Mouse (Mus musculus) heart, embryonic 12.5 days (tissue): ENCODE data around the gene Ak2. TPM values are rescaled to one million over a fixed set of nuclear protein-coding genes. Genes with fewer than 3 reads are reported as not detected.

Experiments
- ATAC-seq: fragments of 200-750 bp; cut with Nextera tagmentation; 2 replicates; pipeline ENCODE4 v1.8.0; 2017; ENCODE audit warnings: moderate TSS enrichment, moderate library complexity; ENCODE audit not compliant: insufficient number of reproducible peaks, low FRiP score
- H3K27ac ChIP-seq: fragments of 300-500 bp; sonication (generic); 2 replicates; pipeline ENCODE4 v1.5.1; 2016; ENCODE audit warnings: mild to moderate bottlenecking, moderate library complexity; ENCODE audit not compliant: poor library complexity, severe bottlenecking
- H3K27me3 ChIP-seq: fragments of 300-500 bp; sonication (generic); replicated peaks from 2 replicates; pipeline ENCODE4 v1.6.1; 2016; ENCODE audit warnings: mild to moderate bottlenecking, moderate library complexity
- H3K36me3 ChIP-seq: fragments of 300-500 bp; sonication (generic); 2 replicates; pipeline ENCODE4 v1.6.1; 2016; ENCODE audit warnings: mild to moderate bottlenecking, moderate library complexity
- H3K4me1 ChIP-seq: fragments of 300-500 bp; sonication (generic); replicated peaks from 2 replicates; pipeline ENCODE4 v1.6.1; 2016; ENCODE audit warnings: mild to moderate bottlenecking
- H3K4me2 ChIP-seq: fragments of 300-500 bp; sonication (generic); 2 replicates; pipeline ENCODE4 v1.6.1; 2016; ENCODE audit warnings: mild to moderate bottlenecking, moderate library complexity
- H3K4me3 ChIP-seq: fragments of 300-500 bp; sonication (generic); 2 replicates; pipeline ENCODE4 v1.5.1; 2016; ENCODE audit warnings: mild to moderate bottlenecking
- H3K9ac ChIP-seq: fragments of 300-500 bp; sonication (generic); 2 replicates; pipeline ENCODE4 v1.6.1; 2016; ENCODE audit warnings: mild to moderate bottlenecking, moderate library complexity
- H3K9me3 ChIP-seq: fragments of 300-500 bp; sonication (generic); replicated peaks from 2 replicates; pipeline ENCODE4 v1.6.1; 2016; ENCODE audit warnings: mild to moderate bottlenecking, moderate library complexity
- WGBS: fragments of 180-500 bp; shearing (Covaris S2); methylation state at CpG from one replicate; pipeline ENCODE4 v1.1.7; 2016; 5-methylcytosine and 5-hydroxymethylcytosine counted together
- polyA plus RNA-seq: library from polyadenylated mRNA; unstranded; fragments of >200 nt; fragmentation: Nextera tagmentation; extraction: Ambion mirVana; gene quantifications from 2 replicates; pipeline ENCODE4 v1.2.1, GENCODE M21; 2016

Gene Ak2
- polyA plus RNA-seq, 1 experiment from 2014 or later, result 167 TPM

DNA sequence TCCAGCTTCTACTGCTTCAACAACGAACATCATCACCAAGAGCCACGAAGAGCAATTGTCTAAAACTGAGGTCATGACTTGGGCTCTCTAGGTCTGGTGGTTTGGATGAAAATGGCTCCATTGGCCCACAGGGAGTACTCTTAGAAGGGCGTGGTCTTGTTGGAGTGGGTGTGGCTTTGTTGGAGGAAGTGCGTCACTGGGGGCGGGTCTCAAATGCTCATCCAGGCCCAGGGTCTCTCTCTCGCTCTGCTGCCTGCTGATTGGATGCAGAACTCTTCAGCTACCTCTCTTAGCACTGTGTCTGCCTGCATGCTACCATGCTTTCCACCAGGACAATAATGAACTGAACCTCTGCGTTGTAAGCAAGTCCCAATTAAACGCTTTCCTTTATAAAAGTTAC lies 17.1 kb upstream of the Ak2 start:
- no peak overlapping the region for H3K4me2 ChIP-seq
- H3K4me1 ChIP-seq, result no peaks in the 10 kb centered on the region
- H3K9me3 ChIP-seq, result no peaks in the 10 kb centered on the region
- H3K27ac ChIP-seq, result no peak overlapping the region
- H3K9ac ChIP-seq, result no peak overlapping the region
- H3K36me3 ChIP-seq, result no peaks in the 10 kb centered on the region
- no peak for ATAC-seq
- 80% methylated on average over 8 of the region's 8 CpGs for WGBS
- no peak overlapping the region for H3K4me3 ChIP-seq
- H3K27me3 ChIP-seq, result no peaks in the 10 kb centered on the region

DNA sequence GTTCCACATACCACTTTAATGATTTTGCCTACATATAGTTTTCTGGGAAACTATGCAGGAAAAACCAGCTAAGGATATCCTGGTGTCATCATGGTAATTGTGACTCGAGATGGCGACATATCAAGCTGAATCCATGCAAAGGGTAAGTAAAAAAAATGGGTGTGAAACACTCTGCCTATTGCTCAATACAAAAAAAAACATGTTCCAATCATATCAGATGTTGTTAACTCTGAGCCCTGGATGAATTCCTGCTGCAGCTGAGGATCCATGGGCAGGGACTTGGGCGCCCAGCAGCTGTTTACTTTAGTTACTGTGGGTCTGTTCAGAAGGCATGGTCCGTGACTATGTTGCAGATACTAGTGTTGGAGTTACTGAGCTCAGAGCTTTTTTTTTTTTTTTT lies 15.2 kb upstream of the Ak2 start:
- H3K9me3 ChIP-seq, result no peaks in the 10 kb centered on the region
- no peak overlapping the region for H3K27ac ChIP-seq
- H3K36me3 ChIP-seq, result no peaks in the 10 kb centered on the region
- H3K27me3 ChIP-seq, result no peaks in the 10 kb centered on the region
- no peak overlapping the region for H3K4me2 ChIP-seq
- no peak overlapping the region for H3K9ac ChIP-seq
- H3K4me1 ChIP-seq, result no peaks in the 10 kb centered on the region
- WGBS, result 84% methylated on average over 4 of the region's 4 CpGs
- no peak overlapping the region for H3K4me3 ChIP-seq
- no peak for ATAC-seq

DNA sequence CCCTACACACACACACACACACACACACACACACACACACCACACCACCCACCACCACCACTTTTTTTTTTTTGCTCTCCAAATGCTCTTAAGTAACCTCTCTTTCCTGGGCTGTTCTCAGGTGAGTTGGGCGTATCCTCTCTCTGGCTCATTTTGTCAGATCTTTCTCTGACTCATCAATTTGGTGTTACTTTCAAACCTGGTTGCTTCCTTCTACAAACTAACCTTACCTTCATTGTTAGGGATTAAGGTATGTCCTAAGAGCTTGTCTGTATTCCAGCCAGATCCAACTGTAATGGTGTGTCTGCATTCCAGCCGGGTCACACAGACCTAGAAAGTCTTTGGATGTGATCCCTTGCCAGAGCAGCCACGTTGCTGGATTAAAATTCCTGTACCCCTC lies 14.5 kb upstream of the Ak2 start:
- Histone ChIP-seq H3K9ac (no peak overlapping the region), H3K4me2 (no peak overlapping the region), H3K4me3 (no peak overlapping the region), H3K36me3 (no peaks in the 10 kb centered on the region), H3K9me3 (no peaks in the 10 kb centered on the region), H3K4me1 (no peaks in the 10 kb centered on the region), H3K27me3 (no peaks in the 10 kb centered on the region), H3K27ac (no peak overlapping the region)
- 63% methylated on average over 3 of the region's 3 CpGs for WGBS
- no peak for ATAC-seq

GRCm38 (mm10) chr4:128978634-128979033 lies 13.1 kb upstream of the Ak2 start:
- WGBS, result 32% methylated on average over 1 of the region's 1 CpGs

GRCm38 (mm10) chr4:128980890-128981832 lies 10.6 kb upstream of the Ak2 start:
- H3K27me3 ChIP-seq, result no peaks in the 10 kb centered on the region
- H3K4me3 ChIP-seq, result no peak overlapping the region
- no peak overlapping the region for H3K9ac ChIP-seq
- no peak overlapping the region for H3K27ac ChIP-seq
- no peaks in the 10 kb centered on the region for H3K36me3 ChIP-seq
- no peaks in the 10 kb centered on the region for H3K9me3 ChIP-seq
- no peak for ATAC-seq
- no peaks in the 10 kb centered on the region for H3K4me1 ChIP-seq
- H3K4me2 ChIP-seq, result no peak overlapping the region
- WGBS, result 77% methylated on average over 12 of the region's 12 CpGs

More at GRCm38 (mm10) chr4:128978634-128979033, 13.1 kb upstream of the Ak2 start:
- H3K36me3 ChIP-seq, result no peaks in the 10 kb centered on the region
- H3K9me3 ChIP-seq, result no peaks in the 10 kb centered on the region
- no peak overlapping the region for H3K9ac ChIP-seq
- no peaks in the 10 kb centered on the region for H3K4me1 ChIP-seq
- no peak overlapping the region for H3K27ac ChIP-seq
- no peaks in the 10 kb centered on the region for H3K27me3 ChIP-seq
- ATAC-seq, result no peak
- H3K4me2 ChIP-seq, result no peak overlapping the region
- no peak overlapping the region for H3K4me3 ChIP-seq

DNA sequence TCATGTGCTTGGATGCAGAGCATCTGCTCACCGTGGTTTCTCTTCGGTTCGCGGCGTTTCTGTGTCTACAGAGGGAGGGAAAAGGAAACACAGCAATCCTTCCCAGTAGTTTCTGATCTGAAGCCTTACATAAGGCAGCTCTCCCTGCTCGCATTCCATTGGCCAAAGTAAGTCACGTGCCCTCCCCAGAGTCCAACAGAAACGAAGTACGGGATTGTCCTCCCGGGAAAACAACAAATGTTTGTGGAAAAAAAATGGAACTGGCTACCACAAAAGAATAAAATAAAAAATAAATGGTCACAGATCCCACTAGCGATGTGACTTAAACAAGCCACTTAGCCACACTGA lies 10.0 kb upstream of the Ak2 start:
- Histone ChIP-seq H3K4me2 (no peak overlapping the region), H3K4me3 (no peak overlapping the region), H3K27me3 (no peaks in the 10 kb centered on the region), H3K27ac (no peak overlapping the region), H3K9ac (no peak overlapping the region), H3K36me3 (no peaks in the 10 kb centered on the region), H3K4me1 (no peaks in the 10 kb centered on the region), H3K9me3 (no peaks in the 10 kb centered on the region)
- ATAC-seq, result no peak
- 65% methylated on average over 11 of the region's 11 CpGs for WGBS

- Histone ChIP-seq H3K36me3 (no peaks in the 10 kb centered on the region), H3K9ac (no peak overlapping the region), H3K27ac (no peak overlapping the region), H3K4me2 (no peak overlapping the region), H3K4me3 (no peak overlapping the region), H3K27me3 (no peaks in the 10 kb centered on the region), H3K4me1 (no peaks in the 10 kb centered on the region), H3K9me3 (no peaks in the 10 kb centered on the region)
- 73% methylated on average over 2 of the region's 2 CpGs for WGBS
- ATAC-seq, result no peak
Measured at GRCm38 (mm10) chr4:128983151-128983550, 8.6 kb upstream of the Ak2 start.

GRCm38 (mm10) chr4:128983656-128984055 lies 8.1 kb upstream of the Ak2 start:
- WGBS, result 64% methylated on average over 2 of the region's 2 CpGs
- Histone ChIP-seq H3K36me3 (no peaks in the 10 kb centered on the region), H3K4me2 (no peak overlapping the region), H3K9ac (no peak overlapping the region), H3K27ac (no peak overlapping the region), H3K27me3 (no peaks in the 10 kb centered on the region), H3K9me3 (no peaks in the 10 kb centered on the region), H3K4me1 (no peaks in the 10 kb centered on the region), H3K4me3 (no peak overlapping the region)
- no peak for ATAC-seq

DNA sequence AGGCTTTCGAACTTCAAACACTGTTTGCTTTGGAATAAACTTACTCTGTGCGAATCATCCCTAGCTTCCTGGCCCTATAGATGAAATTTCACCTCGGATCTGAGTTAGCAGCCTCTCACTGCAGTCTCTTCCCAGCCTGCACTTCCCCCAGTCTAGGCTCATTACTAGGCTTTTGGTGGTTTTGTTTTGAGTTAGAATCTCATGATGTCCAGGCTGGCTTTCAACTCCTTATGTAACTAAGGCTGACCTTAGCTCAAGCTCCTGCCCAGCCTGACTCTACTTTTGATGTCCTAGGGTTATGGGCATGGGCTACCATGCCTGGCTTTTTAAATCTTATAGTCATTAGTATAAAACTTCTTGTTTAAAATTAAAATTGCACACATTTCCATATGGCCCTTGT lies 7.2 kb upstream of the Ak2 start:
- 66% methylated on average over 3 of the region's 3 CpGs for WGBS
- H3K9ac ChIP-seq, result no peak overlapping the region

GRCm38 (mm10) chr4:128988911-128989310 lies 2.8 kb upstream of the Ak2 start:
- Histone ChIP-seq H3K4me3 (no peak overlapping the region), H3K27ac (no peak overlapping the region), H3K4me1 (peaks cover 6% of the 10 kb centered on the region), H3K4me2 (no peak overlapping the region), H3K9ac (no peak overlapping the region), H3K9me3 (no peaks in the 10 kb centered on the region), H3K27me3 (no peaks in the 10 kb centered on the region), H3K36me3 (no peaks in the 10 kb centered on the region)
- no peak for ATAC-seq
- 72% methylated on average over 3 of the region's 3 CpGs for WGBS

More for the DNA sequence above, 7.2 kb upstream of the Ak2 start:
- H3K4me1 ChIP-seq, result 0 out of 2 replicates have a peak, but pooled peaks cover 1% of the 10 kb centered on the region
- no peaks in the 10 kb centered on the region for H3K27me3 ChIP-seq
- no peak for ATAC-seq
- no peaks in the 10 kb centered on the region for H3K36me3 ChIP-seq
- no peaks in the 10 kb centered on the region for H3K9me3 ChIP-seq
- H3K4me2 ChIP-seq, result no peak overlapping the region
- no peak overlapping the region for H3K4me3 ChIP-seq
- no peak overlapping the region for H3K27ac ChIP-seq

DNA sequence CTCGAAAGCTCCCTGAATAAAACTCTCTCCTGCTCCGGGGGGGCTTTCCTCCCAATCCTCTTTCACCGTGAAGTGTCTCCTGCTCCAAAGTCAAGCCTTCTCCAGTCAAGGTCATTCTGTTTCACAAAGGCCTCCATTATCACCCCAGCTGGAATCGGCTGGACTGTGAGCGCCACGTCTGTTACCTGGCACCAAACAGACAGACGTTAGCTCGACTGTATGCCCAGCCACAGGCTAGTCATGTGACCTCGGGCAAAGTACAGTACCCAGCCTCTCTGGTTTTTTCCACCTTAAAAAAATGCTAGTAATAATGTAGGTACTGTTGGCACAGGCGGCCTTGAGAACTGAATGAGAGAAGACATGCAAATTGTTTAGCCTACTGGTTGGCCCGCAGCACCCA lies 2.1 kb upstream of the Ak2 start:
- Histone ChIP-seq H3K36me3 (no peaks in the 10 kb centered on the region), H3K4me2 (no peak overlapping the region), H3K9ac (no peak overlapping the region), H3K9me3 (no peaks in the 10 kb centered on the region), H3K27me3 (no peaks in the 10 kb centered on the region), H3K27ac (no peak overlapping the region), H3K4me3 (no peak overlapping the region), H3K4me1 (peaks cover 14% of the 10 kb centered on the region)
- 46% methylated on average over 11 of the region's 11 CpGs for WGBS
- ATAC-seq, result no peak

DNA sequence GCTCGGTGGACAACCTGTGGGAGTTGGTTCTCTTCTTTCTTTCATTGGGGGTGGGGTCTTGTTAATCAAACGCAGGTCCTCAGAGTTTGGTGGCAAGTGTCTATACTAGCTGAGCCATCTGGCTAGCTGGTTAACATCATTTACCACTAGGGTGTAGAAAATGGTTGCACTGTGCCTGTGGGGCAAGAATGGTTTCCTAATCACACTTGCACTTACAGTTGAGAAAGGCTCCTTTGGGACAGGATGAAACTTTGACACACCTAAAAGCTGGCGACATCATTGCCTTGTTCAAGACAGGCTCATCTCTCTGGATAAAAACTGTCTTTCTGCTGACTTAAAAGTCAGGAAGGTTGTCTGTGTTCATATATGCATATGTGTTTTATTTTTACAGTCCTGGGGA lies 418 bp downstream of the Ak2 start:
- no peak overlapping the region for H3K4me2 ChIP-seq
- peaks cover 15% of the 10 kb centered on the region; the same call in 1 of the 2 replicates for H3K36me3 ChIP-seq
- ATAC-seq, result no peak
- peaks cover 37% of the 10 kb centered on the region for H3K4me1 ChIP-seq
- no peak overlapping the region for H3K4me3 ChIP-seq
- H3K9me3 ChIP-seq, result no peaks in the 10 kb centered on the region
- H3K27me3 ChIP-seq, result no peaks in the 10 kb centered on the region
- 81% methylated on average over 3 of the region's 3 CpGs for WGBS
- H3K27ac ChIP-seq, result no peak overlapping the region
- no peak overlapping the region for H3K9ac ChIP-seq
